Mouse (Mus musculus) ES-E14 (cell line): ENCODE measurements at regions not wholly inside any gene's neighbourhood (a gene's known extent, or its start where the extent isn't known, plus 50 kb on each side); places are given as distances from the start of the nearest gene placed in this dataset.

Experiments
- DNase-seq: peaks from one replicate; pipeline ENCODE4 v3.0.0-alpha.2; 2013; ENCODE audit warnings: low read depth, low spot score
- H3K27ac ChIP-seq: 2 replicates; pipeline ENCODE4 v1.5.1; 2012; ENCODE audit warnings: low read depth, mild to moderate bottlenecking, low read length, moderate library complexity, mixed read lengths; ENCODE audit not compliant: poor library complexity, insufficient read depth, severe bottlenecking
- H3K36me3 ChIP-seq: 2 replicates; pipeline ENCODE4 v1.6.1; 2012; ENCODE audit warnings: mild to moderate bottlenecking, low read length, moderate library complexity, mixed read lengths; ENCODE audit not compliant: control insufficient read depth, poor library complexity, insufficient read depth, severe bottlenecking
- H3K4me1 ChIP-seq, 2 experiments: fragments of 150-350 bp in 1 of 2; sonication (generic) in 1 of 2; 2 replicates each; pipeline ENCODE4 v1.6.1; 2012; ENCODE audit warnings: low read length in 2 of 2, mild to moderate bottlenecking in 1 of 2, mixed read lengths in 1 of 2; ENCODE audit not compliant: control insufficient read depth in 2 of 2, insufficient read depth in 2 of 2, poor library complexity in 1 of 2
- H3K4me3 ChIP-seq, 2 experiments: fragments of 150-350 bp in 1 of 2; sonication (generic) in 1 of 2; 2 replicates each; pipeline ENCODE4 v1.5.1; 2012; ENCODE audit warnings: low read length in 2 of 2, low read depth in 1 of 2, mild to moderate bottlenecking in 1 of 2, mixed read lengths in 1 of 2; ENCODE audit not compliant: insufficient read depth in 1 of 2, poor library complexity in 1 of 2, severe bottlenecking in 1 of 2
- H3K9ac ChIP-seq: 2 replicates; pipeline ENCODE4 v1.6.1; 2012; ENCODE audit warnings: low read depth, mild to moderate bottlenecking, low read length, mixed read lengths; ENCODE audit not compliant: poor library complexity, insufficient read depth, severe bottlenecking
- H3K9me3 ChIP-seq: fragments of 150-350 bp; sonication (generic); 2 replicates; pipeline ENCODE4 v1.6.1; 2012; ENCODE audit warnings: low read depth, mild to moderate bottlenecking, low read length; ENCODE audit not compliant: control insufficient read depth, insufficient read depth
- CHD2 ChIP-seq: IDR thresholded peaks from 2 replicates; pipeline ENCODE4 v1.6.1; 2014; ENCODE audit warnings: mild to moderate bottlenecking, low read depth, low read length, inconsistent platforms
- HCFC1 ChIP-seq: IDR thresholded peaks from 2 replicates; pipeline ENCODE4 v1.6.1; 2012; ENCODE audit warnings: low read length, inconsistent platforms, borderline replicate concordance; ENCODE audit not compliant: insufficient read depth
- MAFK ChIP-seq: IDR thresholded peaks from 2 replicates; pipeline ENCODE4 v1.6.1; 2014; ENCODE audit warnings: mild to moderate bottlenecking, low read depth, low read length, inconsistent platforms; ENCODE audit not compliant: insufficient read depth
- ZC3H11A ChIP-seq: IDR thresholded peaks from 2 replicates; pipeline ENCODE4 v1.6.1; 2012; ENCODE audit warnings: low read depth, mild to moderate bottlenecking, inconsistent platforms, low read length, borderline replicate concordance
- ZNF384 ChIP-seq: IDR thresholded peaks from 2 replicates; pipeline ENCODE4 v1.6.1; 2012; ENCODE audit warnings: low read depth, low read length, inconsistent platforms
- in situ Hi-C, 2 experiments: fragments of 600-800 bp; cut with MboI; formaldehyde crosslinking; loops; one replicate each; pipeline ENCODE4 v1.15.1; 2025; ENCODE audit warnings: low sequenced_read_pairs in 2 of 2, inconsistent platforms in 1 of 2; ENCODE audit not compliant: unreplicated experiment in 2 of 2

DNA sequence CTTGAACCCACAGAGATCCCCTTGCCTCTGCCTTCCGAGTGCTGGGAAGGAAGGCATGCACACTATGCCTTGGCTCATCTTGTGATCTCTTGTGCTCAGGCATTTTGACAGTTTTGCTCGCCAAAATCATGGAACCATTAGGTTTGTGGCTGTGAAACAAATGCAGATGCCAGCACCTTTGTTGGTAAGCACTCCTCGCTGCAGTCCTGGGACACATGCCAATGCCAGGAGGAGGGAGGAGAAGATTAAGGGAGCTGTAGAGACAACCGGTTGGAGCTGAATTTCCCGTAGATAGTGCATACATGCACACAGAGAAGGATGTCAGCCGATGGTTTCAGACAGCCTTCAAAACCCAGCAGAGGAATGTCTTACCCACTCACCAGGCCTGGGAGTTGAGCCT is 275.5 kb downstream of the Spry2 start:
- no peaks in the 10 kb centered on the region for H3K4me1 ChIP-seq
- no peak overlapping the region for H3K9ac ChIP-seq
- in situ Hi-C loops: no loop called here
- no peaks in the 10 kb centered on the region for H3K36me3 ChIP-seq
- H3K4me3 ChIP-seq: no peak overlapping the region
- TF ChIP-seq ZC3H11A: no peak
- no peak for TF ChIP-seq MAFK
- no peak for TF ChIP-seq HCFC1
- TF ChIP-seq CHD2: no peak
- no peak for TF ChIP-seq ZNF384
- H3K9me3 ChIP-seq: no peaks in the 10 kb centered on the region
- no peak for DNase-seq
- H3K27ac ChIP-seq: no peak overlapping the region

DNA sequence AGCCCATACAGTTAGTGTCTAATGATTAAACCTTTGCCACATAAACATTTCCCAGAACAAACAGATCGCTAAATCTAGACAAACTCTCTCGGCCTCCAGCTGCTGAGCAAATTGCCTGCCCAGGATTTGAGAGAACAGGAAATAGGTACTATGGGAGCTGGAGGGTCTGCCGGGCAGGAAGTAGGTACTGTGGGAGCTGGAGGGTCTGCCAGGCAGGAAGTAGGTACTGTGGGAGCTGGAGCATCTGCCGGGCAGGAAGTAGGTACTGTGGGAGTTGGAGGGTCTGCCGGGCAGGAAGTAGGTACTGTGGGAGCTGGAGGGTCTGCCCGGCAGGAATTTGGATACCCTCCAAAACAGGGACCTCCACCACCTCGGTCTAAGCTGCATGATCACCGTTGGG is 277.2 kb downstream of the Spry2 start:
- in situ Hi-C loops: no loop called here
- no peak overlapping the region for H3K27ac ChIP-seq
- no peak overlapping the region for H3K4me3 ChIP-seq
- H3K4me1 ChIP-seq: no peaks in the 10 kb centered on the region
- no peak for TF ChIP-seq ZC3H11A
- no peak for TF ChIP-seq ZNF384
- TF ChIP-seq HCFC1: no peak
- TF ChIP-seq MAFK: no peak
- no peak for TF ChIP-seq CHD2
- no peak for DNase-seq
- no peak overlapping the region for H3K9ac ChIP-seq
- no peaks in the 10 kb centered on the region for H3K36me3 ChIP-seq
- H3K9me3 ChIP-seq: no peaks in the 10 kb centered on the region

DNA sequence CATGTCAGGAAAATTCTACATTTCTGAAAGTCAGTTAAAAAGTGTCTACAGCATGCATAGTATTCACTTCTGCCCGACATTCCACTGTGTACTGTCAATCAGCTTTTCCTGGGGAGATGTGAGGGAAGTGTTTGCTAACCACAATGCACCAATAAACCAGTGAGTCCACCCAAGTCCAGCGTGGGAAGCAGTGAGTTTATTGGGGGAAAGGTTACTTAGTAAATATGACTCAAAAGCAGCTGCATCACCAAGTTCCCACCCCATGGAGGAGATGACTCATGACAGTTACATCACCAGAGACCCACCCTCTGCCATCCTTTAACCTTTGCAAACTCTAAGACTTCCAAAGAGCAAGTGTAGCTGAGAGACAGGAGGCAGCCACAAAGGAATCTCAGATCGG is 280.9 kb downstream of the Spry2 start:
- Histone ChIP-seq H3K4me3 (no peak overlapping the region), H3K27ac (no peak overlapping the region), H3K9me3 (no peaks in the 10 kb centered on the region), H3K4me1 (no peaks in the 10 kb centered on the region), H3K36me3 (no peaks in the 10 kb centered on the region), H3K9ac (no peak overlapping the region)
- in situ Hi-C loops: no loop called here
- no peak for DNase-seq
- no peak for TF ChIP-seq MAFK
- no peak for TF ChIP-seq HCFC1
- TF ChIP-seq ZC3H11A: no peak
- no peak for TF ChIP-seq CHD2
- TF ChIP-seq ZNF384: no peak

DNA sequence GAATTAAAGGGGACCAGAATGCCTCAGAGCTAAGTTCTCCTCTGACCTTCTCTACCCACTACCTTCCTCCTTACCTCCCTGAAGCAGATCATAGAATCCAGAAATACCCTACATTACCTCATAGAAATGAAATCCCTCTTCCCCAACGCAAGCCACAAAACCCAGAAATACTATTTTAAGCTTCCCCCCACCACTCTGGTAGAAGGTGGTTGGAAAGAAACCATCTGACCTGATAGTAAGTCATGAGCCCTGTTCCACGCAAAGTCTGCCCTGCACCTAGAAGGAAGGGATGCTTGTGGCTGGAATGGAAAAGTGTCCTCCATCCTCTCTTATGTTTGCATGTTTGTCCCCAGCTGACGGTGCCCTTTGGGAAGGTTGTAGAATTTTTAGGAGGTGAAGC is 283.8 kb downstream of the Spry2 start:
- Histone ChIP-seq H3K4me1 (no peaks in the 10 kb centered on the region), H3K4me3 (no peak overlapping the region), H3K27ac (no peak overlapping the region), H3K36me3 (no peaks in the 10 kb centered on the region), H3K9me3 (no peaks in the 10 kb centered on the region), H3K9ac (no peak overlapping the region)
- DNase-seq: no peak
- in situ Hi-C loops: no loop called here
- no peak for TF ChIP-seq CHD2
- TF ChIP-seq ZC3H11A: no peak
- no peak for TF ChIP-seq MAFK

DNA sequence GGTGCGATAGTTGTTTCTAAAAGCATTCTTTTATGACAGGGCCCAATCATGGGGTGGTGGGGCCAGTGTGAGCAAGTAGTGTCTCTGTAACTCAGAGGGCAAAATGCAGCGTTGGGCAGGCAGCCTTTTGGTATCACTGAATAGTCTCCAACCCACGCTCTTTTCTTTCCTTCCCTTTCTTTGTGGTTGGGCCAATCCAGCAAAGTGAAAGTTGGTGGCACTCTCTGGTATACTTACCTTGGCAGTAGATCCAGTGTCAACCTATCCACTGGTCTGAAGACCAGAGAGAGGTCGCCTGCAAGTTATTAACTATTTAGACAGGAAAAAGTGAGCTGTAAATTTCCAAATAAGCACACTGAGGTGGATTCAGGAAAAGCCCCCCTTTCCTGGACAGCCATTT is 287.8 kb downstream of the Spry2 start:
- no peaks in the 10 kb centered on the region for H3K4me1 ChIP-seq
- H3K9me3 ChIP-seq: no peaks in the 10 kb centered on the region
- TF ChIP-seq MAFK (no peak), ZC3H11A (no peak), CHD2 (no peak), ZNF384 (no peak), HCFC1 (no peak)
- no peak for DNase-seq
- in situ Hi-C loops: no loop called here
- no peak overlapping the region for H3K4me3 ChIP-seq
- H3K36me3 ChIP-seq: no peaks in the 10 kb centered on the region
- H3K27ac ChIP-seq: no peak overlapping the region
- no peak overlapping the region for H3K9ac ChIP-seq
